Mouse (Mus musculus): ENCODE data around the gene Crocc. TPM values are rescaled to one million over a fixed set of nuclear protein-coding genes. Genes with fewer than 3 reads are reported as not detected.

Crocc gene
- 10 to 100 TPM; 51.4 to 62.7 TPM for total RNA-seq (2021)

- peak; percentile 97 to 98 for DNase-seq (ENCODE audit: low spot score in 2 of 2)
- intact Hi-C loops (cut with DNase I) = no loop called here
Observed at GRCm38 (mm10) chr4:141060426-141061301, at the start of gene Crocc. Crocc (minus strand) TSS chr4:141060550.

- DNase-seq (ENCODE audit: low spot score in 2 of 2) = no peak
- intact Hi-C loops (cut with DNase I) = no loop called here
Observed at GRCm38 (mm10) chr4:141108196-141108732, 47.9 kb upstream of the Crocc start.

- intact Hi-C loops (cut with DNase I) = no loop called here
- no peak for DNase-seq (ENCODE audit: low spot score in 2 of 2)
Observed at GRCm38 (mm10) chr4:141106526-141107183, 46.3 kb upstream of the Crocc start.

GRCm38 (mm10) chr4:141101855-141102254, 41.5 kb upstream of the Crocc start:
- no peak for DNase-seq (ENCODE audit: low spot score in 2 of 2)
- intact Hi-C loops (cut with DNase I) = no loop called here

GRCm38 (mm10) chr4:141101291-141101690, 40.9 kb upstream of the Crocc start:
- DNase-seq (ENCODE audit: low spot score in 2 of 2) = no peak
- intact Hi-C loops (cut with DNase I) = no loop called here

GRCm38 (mm10) chr4:141099956-141100355, 39.6 kb upstream of the Crocc start:
- intact Hi-C loops (cut with DNase I) = no loop called here
- no peak for DNase-seq (ENCODE audit: low spot score in 2 of 2)

- intact Hi-C loops (cut with DNase I) = no loop called here
- no peak for DNase-seq (ENCODE audit: low spot score in 2 of 2)
Observed at GRCm38 (mm10) chr4:141098935-141099334, 38.6 kb upstream of the Crocc start.

GRCm38 (mm10) chr4:141096710-141097109, 36.4 kb upstream of the Crocc start:
- DNase-seq (ENCODE audit: low spot score in 2 of 2) = no peak
- intact Hi-C loops (cut with DNase I) = no loop called here

- intact Hi-C loops (cut with DNase I) = no loop called here
- no peak for DNase-seq (ENCODE audit: low spot score in 2 of 2)
Observed at GRCm38 (mm10) chr4:141095016-141095415, 34.7 kb upstream of the Crocc start.

GRCm38 (mm10) chr4:141088714-141089113, 28.4 kb upstream of the Crocc start:
- DNase-seq (ENCODE audit: low spot score in 2 of 2) = peak; percentile 50 to 83
- intact Hi-C loops (cut with DNase I) = no loop called here

- intact Hi-C loops (cut with DNase I) = no loop called here
- no peak for DNase-seq (ENCODE audit: low spot score in 2 of 2)
Observed at GRCm38 (mm10) chr4:141088033-141088432, 27.7 kb upstream of the Crocc start, which contains the start of gene Spata21. Spata21 (plus strand) TSS chr4:141088333.

GRCm38 (mm10) chr4:141086862-141087261, 26.5 kb upstream of the Crocc start:
- intact Hi-C loops (cut with DNase I) = no loop called here
- no peak for DNase-seq (ENCODE audit: low spot score in 2 of 2)

GRCm38 (mm10) chr4:141078510-141079137, 18.3 kb upstream of the Crocc start:
- intact Hi-C loops (cut with DNase I) = loop anchor here (2.0 to 10.0 kb wide), 2 partner anchors 42 to 374 kb away; partner anchors contain the start of gene Rcc2
- DNase-seq (ENCODE audit: low spot score in 2 of 2) = no peak

- intact Hi-C loops (cut with DNase I) = loop anchor here (2.0 to 10.0 kb wide), 2 partner anchors 43 to 373 kb away; partner anchors contain the start of gene Rcc2
- peak; percentile 94 to 97 for DNase-seq (ENCODE audit: low spot score in 2 of 2)
Observed at GRCm38 (mm10) chr4:141077681-141078509, 17.5 kb upstream of the Crocc start, which contains the start of gene Necap2. Necap2 (minus strand) TSS chr4:141078357.

- intact Hi-C loops (cut with DNase I) = loop anchor here (10.0 kb wide), 1 partner anchor 372 kb away; the partner anchor contains the start of gene Rcc2
- peak in 1 of 2 experiments; percentile 37 for DNase-seq (ENCODE audit: low spot score in 2 of 2)
Observed at GRCm38 (mm10) chr4:141076761-141077506, 16.6 kb upstream of the Crocc start.

- intact Hi-C loops (cut with DNase I) = loop anchor here (10.0 kb wide), 1 partner anchor 369 kb away; the partner anchor contains the start of gene Rcc2
- DNase-seq (ENCODE audit: low spot score in 2 of 2) = no peak
Observed at GRCm38 (mm10) chr4:141074109-141074508, 13.8 kb upstream of the Crocc start.

- DNase-seq (ENCODE audit: low spot score in 2 of 2) = peak; percentile 70 to 92
- intact Hi-C loops (cut with DNase I) = loop anchor here (10.0 kb wide), 1 partner anchor 369 kb away; the partner anchor contains the start of gene Rcc2
Observed at GRCm38 (mm10) chr4:141073661-141074060, 13.3 kb upstream of the Crocc start.

- DNase-seq (ENCODE audit: low spot score in 2 of 2) = no peak
- intact Hi-C loops (cut with DNase I) = loop anchor here (10.0 kb wide), 1 partner anchor 368 kb away; the partner anchor contains the start of gene Rcc2
Observed at GRCm38 (mm10) chr4:141072502-141072901, 12.2 kb upstream of the Crocc start.

Measured in left cerebral cortex, postnatal 25 days (tissue).